Mouse (Mus musculus) olfactory bulb, adult 2 months (tissue): ENCODE data around the gene E330009J07Rik.

Source experiments
- CTCF ChIP-seq: fragments of 200-500 bp; IDR thresholded peaks from 2 replicates; pipeline ENCODE4 v1.5.1; 2012; ENCODE audit warnings: low read depth, mild to moderate bottlenecking, low read length, moderate library complexity; ENCODE audit not compliant: insufficient read depth
- POLR2A ChIP-seq: fragments of 200-500 bp; IDR thresholded peaks from 2 replicates; pipeline ENCODE4 v1.6.1; 2012; ENCODE audit warnings: mild to moderate bottlenecking, low read depth, low read length, moderate library complexity; ENCODE audit not compliant: insufficient read depth

DNA sequence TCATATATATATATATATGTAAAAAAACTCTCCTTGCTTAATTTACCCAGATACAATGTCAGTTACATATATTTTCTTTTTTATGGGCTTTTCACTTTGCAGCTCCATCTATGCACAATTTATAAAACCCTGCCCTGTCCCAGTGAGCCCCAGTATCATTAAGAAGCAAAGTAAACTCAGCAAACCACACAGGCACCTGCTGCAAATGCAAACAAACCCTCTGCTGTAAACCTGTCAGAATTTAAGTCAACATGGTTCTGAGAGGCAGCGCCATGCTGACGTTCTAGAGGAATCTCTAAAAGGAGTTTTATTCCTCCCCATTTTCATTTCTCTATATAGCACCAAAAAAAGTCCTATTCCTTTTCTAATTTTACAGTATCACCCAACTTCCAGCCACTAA is 33.9 kb downstream of the E330009J07Rik start:
- TF ChIP-seq POLR2A (no peak), CTCF (no peak)
